Mouse (Mus musculus) cerebellum, postnatal 4 days (tissue): ENCODE results near the gene B3gat2.
A peak's percentile ranks its signal among the peaks of the same experiment; 100 is the strongest.

ENCODE experiments used
- DNase-seq, 2 experiments: peaks; one replicate each; pipeline ENCODE4 v3.0.0; 2022; ENCODE audit warnings: low spot score in 2 of 2, mixed read lengths in 1 of 2

The B3gat2 gene

DNA sequence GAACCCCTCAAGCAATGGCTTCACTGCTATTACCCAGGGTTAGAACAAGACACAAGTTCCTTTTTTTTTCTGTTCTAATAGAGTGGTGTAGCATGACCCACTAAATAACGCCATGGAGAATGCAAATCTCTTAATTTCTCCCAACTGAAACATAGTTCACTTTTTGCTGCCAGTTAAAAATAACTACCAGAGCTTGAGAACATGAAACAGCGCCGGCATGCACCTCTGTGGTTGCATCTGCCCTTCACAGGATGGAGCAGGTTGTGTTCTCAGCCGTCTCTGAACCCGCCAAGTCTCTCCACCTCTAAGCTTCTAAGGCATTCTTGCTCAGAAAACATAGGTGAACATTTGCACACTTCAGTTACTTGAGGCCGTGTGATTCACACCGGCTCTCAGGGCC lies 72.7 kb downstream of the B3gat2 start:
- DNase-seq: no peak

- peak in 1 of 2 experiments; percentile 31 for DNase-seq
Measured at GRCm38 (mm10) chr1:23834819-23835218, 73.3 kb downstream of the B3gat2 start.

GRCm38 (mm10) chr1:23836630-23837029 lies 75.1 kb downstream of the B3gat2 start:
- DNase-seq: no peak

DNA sequence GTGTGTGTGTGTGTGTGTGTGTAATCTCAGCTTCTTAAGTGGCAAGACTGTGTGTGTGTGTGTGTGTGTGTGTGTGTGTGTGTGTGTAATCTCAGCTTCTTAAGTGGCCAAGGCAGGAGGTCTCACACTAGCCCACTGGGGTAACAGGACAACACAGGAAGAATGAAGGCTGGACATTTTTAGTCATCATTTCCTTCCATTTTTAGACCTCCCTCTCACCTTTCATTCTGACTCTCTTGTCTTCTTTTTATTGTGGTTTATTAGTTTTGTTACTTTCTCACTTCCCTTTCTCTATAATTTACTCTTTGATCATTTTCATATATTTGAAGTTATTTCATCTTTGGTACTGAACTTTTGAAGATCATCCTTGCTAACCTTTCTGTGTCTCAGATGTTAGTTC lies 79.4 kb downstream of the B3gat2 start:
- DNase-seq: no peak

- no peak for DNase-seq
Measured at GRCm38 (mm10) chr1:23842629-23843028, 81.1 kb downstream of the B3gat2 start.

GRCm38 (mm10) chr1:23843790-23844189 lies 82.2 kb downstream of the B3gat2 start:
- DNase-seq: no peak

DNA sequence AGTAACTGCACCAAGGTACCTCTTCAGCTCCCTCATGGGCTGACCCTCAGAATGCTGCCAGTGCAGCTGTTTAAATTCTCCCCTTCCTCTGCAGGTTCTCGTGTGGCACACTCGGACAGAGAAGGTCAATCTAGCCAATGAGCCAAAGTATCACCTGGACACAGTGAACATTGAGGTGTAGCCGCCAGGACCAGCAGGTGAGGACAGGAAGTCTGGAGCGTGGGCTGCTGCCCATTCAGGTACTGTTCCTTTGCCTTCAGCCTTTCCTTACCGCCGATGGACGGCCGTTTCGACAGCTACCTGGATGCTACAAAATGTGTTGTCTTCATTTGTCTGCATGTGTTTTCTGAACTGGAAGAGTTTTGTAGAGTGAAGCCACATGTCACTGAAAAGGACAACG lies 83.5 kb downstream of the B3gat2 start:
- DNase-seq: no peak

- DNase-seq: peak; percentile 47 to 80
Measured at GRCm38 (mm10) chr1:23846044-23846680, 84.6 kb downstream of the B3gat2 start.

- DNase-seq: no peak
Measured at GRCm38 (mm10) chr1:23855623-23856022, 94.1 kb downstream of the B3gat2 start.

GRCm38 (mm10) chr1:23860944-23861343 lies 99.4 kb downstream of the B3gat2 start:
- no peak for DNase-seq

GRCm38 (mm10) chr1:23865566-23865965 lies 104.0 kb downstream of the B3gat2 start:
- no peak for DNase-seq

GRCm38 (mm10) chr1:23867350-23867862 lies 105.9 kb downstream of the B3gat2 start:
- no peak for DNase-seq

DNA sequence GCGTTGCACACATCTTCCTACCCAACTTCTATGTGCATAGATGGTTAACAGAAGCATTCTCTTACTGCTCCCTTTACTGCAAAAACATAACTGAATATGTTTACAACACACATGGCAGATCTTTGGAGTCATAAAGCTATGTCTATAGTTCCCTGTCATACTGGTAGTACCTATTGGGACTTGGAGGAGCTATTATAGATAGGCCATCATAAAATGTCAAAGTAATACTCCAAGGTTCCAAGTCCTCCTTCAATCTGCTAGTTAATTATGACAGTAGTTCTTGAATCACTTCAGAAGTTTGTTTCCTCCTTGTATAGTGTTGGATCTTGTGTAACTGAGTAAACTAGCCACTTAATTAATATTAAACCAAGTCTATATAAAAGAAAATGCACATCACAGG lies 110.6 kb downstream of the B3gat2 start:
- no peak for DNase-seq

- no peak for DNase-seq
Measured at GRCm38 (mm10) chr1:23882681-23883080, 121.1 kb downstream of the B3gat2 start.

- no peak for DNase-seq
Measured at GRCm38 (mm10) chr1:23884087-23884668, 122.6 kb downstream of the B3gat2 start.

- no peak for DNase-seq
Measured at GRCm38 (mm10) chr1:23884914-23885313, 123.4 kb downstream of the B3gat2 start.

- no peak for DNase-seq
Measured at GRCm38 (mm10) chr1:23892072-23892471, 130.5 kb downstream of the B3gat2 start.
